Mouse (Mus musculus): ENCODE results near the gene Cdkn2a.

DNA sequence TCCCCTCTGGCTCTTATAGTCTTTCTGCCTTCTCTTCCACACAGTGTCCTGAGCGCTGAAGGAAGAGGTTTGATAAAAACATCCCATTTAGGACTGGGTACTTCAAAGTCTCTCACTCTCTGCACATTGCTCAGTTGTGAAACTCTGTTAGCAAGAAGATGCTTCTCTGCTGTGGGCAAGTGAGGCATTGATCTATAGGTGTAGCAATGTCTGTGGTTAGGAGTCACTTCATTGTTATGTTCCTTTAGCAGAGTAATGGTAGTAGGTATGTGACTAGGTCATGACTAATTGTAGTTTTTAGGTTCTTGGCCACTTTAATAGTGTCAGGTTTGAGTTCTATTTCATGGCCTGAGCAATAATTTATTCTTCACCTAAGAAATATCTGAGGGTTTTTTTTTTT, 7.7 kb upstream of the Cdkn2a start:
- no peak for TF ChIP-seq CTCF (IDR thresholded peaks at IDR 0.05; ENCODE audit: low read depth)
- TF ChIP-seq EP300 (IDR thresholded peaks at IDR 0.05; ENCODE audit: low read depth): no peak
